Mouse (Mus musculus) kidney, adult 18-20 months (tissue): Measurements from ENCODE around the gene Rtel1.
A peak's percentile ranks its signal among the peaks of the same experiment; 100 is the strongest.

Experiments
- DNase-seq: peaks from one replicate; pipeline ENCODE4 v3.0.0; 2021

Rtel1 gene

GRCm38 (mm10) chr2:181332542-181332941 is 13.0 kb downstream of the Rtel1 start:
- no peak for DNase-seq

- peak; percentile 83 for DNase-seq
Measured at GRCm38 (mm10) chr2:181334023-181334422, 14.5 kb downstream of the Rtel1 start.

GRCm38 (mm10) chr2:181340426-181340825 is 20.9 kb downstream of the Rtel1 start:
- no peak for DNase-seq

- no peak for DNase-seq
Measured at GRCm38 (mm10) chr2:181342766-181343165, 23.2 kb downstream of the Rtel1 start.

- no peak for DNase-seq
Measured at GRCm38 (mm10) chr2:181356780-181357179, 37.2 kb downstream of the Rtel1 start.

GRCm38 (mm10) chr2:181363946-181364345 is 44.4 kb downstream of the Rtel1 start:
- DNase-seq: no peak

GRCm38 (mm10) chr2:181364487-181364859 is 44.9 kb downstream of the Rtel1 start:
- no peak for DNase-seq

GRCm38 (mm10) chr2:181364860-181365596 is 45.5 kb downstream of the Rtel1 start, which contains the start of the genes Zgpat and Arfrp1:
TSS of gene Zgpat (plus strand) at chr2:181364928.
TSS of gene Arfrp1 (minus strand) at chr2:181365404.
- peak; percentile 92 for DNase-seq

- DNase-seq: no peak
Measured at GRCm38 (mm10) chr2:181365655-181366075, 46.1 kb downstream of the Rtel1 start.

- no peak for DNase-seq
Measured at GRCm38 (mm10) chr2:181370001-181370400, 50.5 kb downstream of the Rtel1 start.

GRCm38 (mm10) chr2:181375787-181376186 is 56.2 kb downstream of the Rtel1 start:
- DNase-seq: no peak

GRCm38 (mm10) chr2:181377230-181377629 is 57.7 kb downstream of the Rtel1 start:
- DNase-seq: no peak

- no peak for DNase-seq
Measured at GRCm38 (mm10) chr2:181378701-181379100, 59.2 kb downstream of the Rtel1 start.

- DNase-seq: no peak
Measured at GRCm38 (mm10) chr2:181379778-181380177, 60.2 kb downstream of the Rtel1 start, which contains the start of gene Lime1. TSS of gene Lime1 (plus strand) at chr2:181380078.

- no peak for DNase-seq
Measured at GRCm38 (mm10) chr2:181380251-181380650, 60.7 kb downstream of the Rtel1 start.

GRCm38 (mm10) chr2:181381107-181381506 is 61.6 kb downstream of the Rtel1 start:
- DNase-seq: no peak

GRCm38 (mm10) chr2:181381631-181382306 is 62.2 kb downstream of the Rtel1 start:
- DNase-seq: no peak

- no peak for DNase-seq
Measured at GRCm38 (mm10) chr2:181384463-181384862, 64.9 kb downstream of the Rtel1 start.

GRCm38 (mm10) chr2:181384919-181385391 is 65.4 kb downstream of the Rtel1 start:
- no peak for DNase-seq

- peak; percentile 18 for DNase-seq
Measured at GRCm38 (mm10) chr2:181385885-181386284, 66.3 kb downstream of the Rtel1 start.

- no peak for DNase-seq
Measured at GRCm38 (mm10) chr2:181386663-181387210, 67.2 kb downstream of the Rtel1 start.

GRCm38 (mm10) chr2:181390136-181390870 is 70.8 kb downstream of the Rtel1 start:
- DNase-seq: no peak

GRCm38 (mm10) chr2:181391022-181391421 is 71.5 kb downstream of the Rtel1 start:
- no peak for DNase-seq
